Mouse (Mus musculus) gastrocnemius, adult 8-10 months (tissue): Measurements from ENCODE around the gene Pik3ca. TPM values are rescaled to one million over a fixed set of nuclear protein-coding genes. Genes with fewer than 3 reads are reported as not detected.

Source experiments
- DNase-seq, 2 experiments: peaks; one replicate each; pipeline ENCODE4 v3.0.0; 2022; ENCODE audit warnings: low spot score in 2 of 2
- total RNA-seq, 4 experiments: library from RNA; stranded (reverse); gene quantifications; 2 replicates each; pipeline ENCODE4 v1.2.4; 2022

Gene Pik3ca
- total RNA-seq, 4 experiments from 2014 or later, result 40.7 to 50.6 (median 45.8) TPM

GRCm38 (mm10) chr3:32441710-32442109 is 44.2 kb downstream of the Pik3ca start:
- DNase-seq, result no peak

- no peak for DNase-seq
Measured at GRCm38 (mm10) chr3:32454329-32455021, 57.0 kb downstream of the Pik3ca start.

- DNase-seq, result no peak
Measured at GRCm38 (mm10) chr3:32459777-32460176, 62.3 kb downstream of the Pik3ca start.

- DNase-seq, result no peak
Measured at GRCm38 (mm10) chr3:32467321-32467720, 69.8 kb downstream of the Pik3ca start.

GRCm38 (mm10) chr3:32468411-32468810 is 70.9 kb downstream of the Pik3ca start:
- no peak for DNase-seq

GRCm38 (mm10) chr3:32470449-32470848 is 73.0 kb downstream of the Pik3ca start:
- DNase-seq, result no peak

- DNase-seq, result peak; percentile 12 to 20
Measured at GRCm38 (mm10) chr3:32471098-32471497, 73.6 kb downstream of the Pik3ca start.

GRCm38 (mm10) chr3:32472191-32472900 is 74.9 kb downstream of the Pik3ca start:
- DNase-seq, result no peak

GRCm38 (mm10) chr3:32473184-32473583 is 75.7 kb downstream of the Pik3ca start:
- DNase-seq, result no peak

GRCm38 (mm10) chr3:32479961-32480360 is 82.5 kb downstream of the Pik3ca start:
- DNase-seq, result no peak

- no peak for DNase-seq
Measured at GRCm38 (mm10) chr3:32483035-32483434, 85.6 kb downstream of the Pik3ca start.

GRCm38 (mm10) chr3:32486543-32486942 is 89.1 kb downstream of the Pik3ca start:
- DNase-seq, result no peak

GRCm38 (mm10) chr3:32488172-32488571 is 90.7 kb downstream of the Pik3ca start:
- DNase-seq, result no peak

GRCm38 (mm10) chr3:32490076-32490927 is 92.8 kb downstream of the Pik3ca start:
- DNase-seq, result no peak

GRCm38 (mm10) chr3:32490928-32491315 is 93.5 kb downstream of the Pik3ca start:
- DNase-seq, result no peak

- DNase-seq, result no peak
Measured at GRCm38 (mm10) chr3:32492097-32493090, 94.9 kb downstream of the Pik3ca start, which contains the start of gene Kcnmb3. TSS of gene Kcnmb3 (minus strand) at chr3:32492231.

- no peak for DNase-seq
Measured at GRCm38 (mm10) chr3:32494387-32495087, 97.1 kb downstream of the Pik3ca start.

GRCm38 (mm10) chr3:32495088-32495770 is 97.8 kb downstream of the Pik3ca start:
- DNase-seq, result no peak
